Mouse (Mus musculus) ovary, postnatal 36 days (tissue): Measurements from ENCODE around the gene Polr1d.

Source experiments
- DNase-seq: peaks from one replicate; pipeline ENCODE4 v3.0.0; 2022; ENCODE audit warnings: low spot score, mixed read lengths

The Polr1d gene

DNA sequence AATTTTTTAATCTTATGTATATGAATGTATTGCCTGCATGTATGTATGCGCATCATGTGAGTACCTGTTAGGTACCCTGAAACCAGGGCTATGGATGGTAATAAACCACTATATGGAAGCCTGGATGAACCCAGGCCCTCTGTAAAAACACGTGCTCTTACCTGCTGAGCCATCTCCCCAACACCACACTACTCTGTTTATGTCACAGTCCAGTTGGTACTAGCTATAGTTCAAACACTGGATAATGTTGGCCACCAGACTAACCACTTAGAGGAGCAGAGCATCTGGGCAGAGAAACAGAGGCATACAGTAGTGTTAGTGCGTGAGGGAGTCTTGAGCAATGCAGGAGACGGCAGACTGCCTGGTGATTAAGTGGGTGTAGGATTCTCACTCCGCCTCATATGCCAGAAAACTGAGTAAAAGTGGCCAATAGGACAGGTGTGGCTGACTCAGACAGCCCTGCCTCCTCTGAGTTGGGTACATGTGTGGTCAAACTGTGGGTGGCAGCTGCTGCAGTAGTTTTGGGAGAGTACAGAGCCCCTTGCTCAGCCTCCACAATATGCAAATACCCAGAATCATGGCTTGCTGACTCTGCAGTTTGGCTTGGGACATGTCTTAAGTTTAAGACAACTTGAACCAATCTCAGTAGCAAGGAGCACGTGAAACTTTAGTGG lies 21.1 kb upstream of the Polr1d start:
- no peak for DNase-seq

GRCm38 (mm10) chr5:147056712-147057290 lies 20.0 kb upstream of the Polr1d start:
- DNase-seq = no peak

GRCm38 (mm10) chr5:147057626-147058414 lies 19.0 kb upstream of the Polr1d start:
- no peak for DNase-seq

DNA sequence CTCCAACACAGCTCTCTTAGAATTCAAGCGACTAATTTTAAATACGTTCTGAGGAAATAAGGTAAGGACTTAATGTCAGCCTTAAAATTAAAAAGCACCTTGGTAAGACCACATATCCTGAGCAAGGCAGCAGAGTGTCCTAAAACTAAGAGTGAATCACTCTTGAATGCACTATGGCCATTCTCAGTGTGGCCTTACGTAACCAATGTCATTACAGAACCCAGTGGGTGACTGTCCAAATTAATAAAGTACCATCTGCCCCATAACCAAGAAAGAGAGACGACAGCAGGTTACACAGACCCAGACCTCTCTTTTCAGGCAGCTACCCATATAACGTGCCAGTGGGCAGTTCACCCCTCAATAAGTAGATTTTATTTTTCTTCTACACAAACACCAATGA lies 18.2 kb upstream of the Polr1d start:
- no peak for DNase-seq

- no peak for DNase-seq
These were observed 17.5 kb upstream of the Polr1d start for GRCm38 (mm10) chr5:147059319-147059718.

GRCm38 (mm10) chr5:147060024-147060423 lies 16.8 kb upstream of the Polr1d start:
- no peak for DNase-seq

- no peak for DNase-seq
These were observed 13.6 kb upstream of the Polr1d start for GRCm38 (mm10) chr5:147063215-147063661.

DNA sequence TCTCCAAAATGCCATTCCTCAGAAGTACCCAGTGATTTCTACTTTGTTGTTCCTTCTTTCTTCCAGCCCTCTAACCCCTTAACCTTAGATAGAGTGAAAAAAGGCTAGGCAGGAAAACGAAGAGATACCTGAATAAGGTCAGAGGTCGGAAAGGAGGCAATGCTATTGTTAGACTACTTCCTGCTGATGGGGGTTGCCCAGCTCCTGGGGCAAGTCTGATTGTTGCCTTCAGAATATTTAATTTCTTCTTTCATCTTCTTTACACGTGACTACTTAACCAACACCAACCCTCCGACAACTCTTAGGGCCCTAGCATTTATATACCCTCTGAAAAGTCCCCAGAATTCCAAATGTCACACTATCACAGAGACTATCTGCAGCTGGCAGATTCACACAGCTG lies 10.7 kb upstream of the Polr1d start:
- DNase-seq = no peak

- no peak for DNase-seq
These were observed 9.9 kb upstream of the Polr1d start for GRCm38 (mm10) chr5:147066965-147067364.

DNA sequence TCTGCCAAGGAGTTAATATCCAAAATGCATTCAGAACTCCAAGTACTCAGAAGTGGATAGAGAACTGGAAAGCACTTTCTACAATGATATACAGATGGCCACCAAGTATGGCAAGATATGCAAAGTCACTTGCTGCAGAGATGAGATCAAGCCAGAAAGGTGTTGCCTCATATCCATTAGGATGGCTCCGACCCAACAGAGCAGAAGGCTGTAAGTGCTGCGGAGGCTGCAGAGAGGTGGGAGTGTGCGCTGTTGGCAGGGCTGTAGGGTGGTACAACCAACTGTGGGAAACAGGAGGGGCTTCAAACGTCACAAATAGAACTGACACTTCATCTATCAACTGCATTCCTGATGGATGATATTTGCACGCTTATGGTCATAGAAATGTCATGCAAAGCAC lies 8.0 kb upstream of the Polr1d start:
- no peak for DNase-seq

DNA sequence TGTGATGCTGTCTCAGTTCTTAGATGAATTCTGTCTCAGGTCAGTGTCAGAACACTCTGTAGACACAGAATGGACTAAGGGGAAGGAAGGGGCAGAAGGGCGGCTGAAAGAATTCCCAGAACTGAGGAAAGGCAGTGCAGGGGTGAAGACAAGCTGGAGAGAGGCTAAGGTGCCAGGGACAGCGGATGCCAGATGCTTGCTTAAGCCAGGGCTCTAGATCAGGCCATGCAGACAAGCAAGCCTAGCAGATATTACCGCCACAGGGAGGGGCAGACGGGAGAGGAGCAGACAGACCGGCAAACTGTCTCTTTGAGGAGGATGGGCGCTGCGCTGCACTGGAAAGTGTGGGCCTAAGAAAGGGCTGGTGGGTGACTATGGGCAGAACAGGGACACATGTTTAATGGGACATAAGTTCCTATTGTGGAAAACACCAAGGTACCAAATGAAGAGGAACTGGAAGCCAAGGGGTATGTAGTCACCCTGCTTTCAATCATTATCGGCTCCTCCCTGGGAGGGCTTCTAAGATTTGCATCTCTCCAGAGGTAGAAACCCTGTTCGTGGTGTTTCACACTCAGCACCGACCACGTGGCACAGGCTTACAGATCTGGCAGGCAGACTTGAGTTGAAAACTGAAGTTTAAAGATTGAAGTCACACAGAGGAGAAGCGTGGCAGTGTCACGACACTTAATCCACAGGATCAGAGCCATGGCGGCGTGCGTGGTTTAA lies 5.9 kb upstream of the Polr1d start:
- no peak for DNase-seq

DNA sequence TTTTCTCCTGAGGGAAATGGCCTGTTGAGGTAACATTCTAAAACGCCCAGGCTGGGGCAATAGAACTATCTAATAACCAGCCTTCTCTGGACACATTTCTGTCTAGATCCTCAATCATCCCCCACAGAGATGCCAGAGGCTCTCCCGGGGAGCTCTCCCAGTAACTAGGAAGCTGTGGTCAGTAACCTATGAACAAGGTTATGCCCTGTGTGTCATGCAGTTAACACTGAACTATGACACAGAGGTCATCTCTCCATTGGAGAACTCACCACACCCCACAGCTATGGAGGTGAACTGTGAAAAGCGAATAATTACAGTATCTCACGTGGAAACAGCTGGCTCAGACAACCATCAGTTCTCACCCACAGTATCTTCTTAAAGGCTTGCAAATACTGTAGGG lies 5.0 kb upstream of the Polr1d start:
- DNase-seq = no peak

GRCm38 (mm10) chr5:147073805-147074204 lies 3.0 kb upstream of the Polr1d start:
- DNase-seq = no peak

DNA sequence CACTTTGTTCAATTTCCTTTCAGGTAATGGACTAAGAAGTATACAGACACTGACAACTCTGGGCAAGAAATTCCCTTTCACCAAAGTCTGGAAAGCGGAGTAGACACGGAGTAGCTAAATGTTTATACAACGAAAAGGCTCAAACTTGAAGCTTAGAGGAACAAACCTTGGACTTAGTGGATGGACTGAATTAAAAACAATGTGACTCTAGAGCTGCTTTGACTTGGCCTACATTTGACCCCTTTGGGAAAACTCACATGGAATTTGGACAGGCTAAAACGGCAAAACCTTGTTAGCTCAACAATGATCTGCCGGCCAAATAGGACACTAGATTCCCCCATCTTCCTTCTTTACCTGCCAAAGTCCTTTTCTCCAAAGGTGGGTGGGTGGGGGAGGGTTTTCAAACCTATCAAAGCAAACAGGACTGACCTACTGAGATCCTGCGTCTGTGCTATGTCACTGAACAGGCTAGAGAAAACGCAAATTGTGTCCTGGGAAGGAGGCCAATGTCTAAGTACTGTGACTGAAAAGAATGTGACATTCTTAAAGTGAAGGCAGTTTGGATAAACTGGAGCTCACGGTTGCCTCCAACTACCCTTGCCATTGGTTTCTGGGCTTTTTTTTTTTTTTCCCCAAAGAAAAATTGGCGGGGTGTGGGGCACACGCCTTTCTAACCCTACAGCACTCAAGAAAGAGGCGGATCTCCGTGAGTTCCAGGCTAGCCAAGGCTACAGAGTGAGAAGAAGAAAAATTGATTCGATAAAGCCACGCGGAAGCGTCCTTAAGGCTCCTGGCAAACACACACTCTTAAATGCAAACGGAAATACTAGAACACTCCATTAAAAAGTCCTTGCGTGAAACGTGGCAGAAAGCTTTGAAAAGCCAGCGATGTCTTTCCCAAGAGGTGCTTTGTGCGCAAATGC lies 1.5 kb upstream of the Polr1d start:
- no peak for DNase-seq

- peak; percentile 98 for DNase-seq
These were observed 638 bp upstream of the Polr1d start, which contains the start of gene Lnx2 for GRCm38 (mm10) chr5:147076026-147076798. Lnx2 (minus strand) TSS chr5:147076586.

DNA sequence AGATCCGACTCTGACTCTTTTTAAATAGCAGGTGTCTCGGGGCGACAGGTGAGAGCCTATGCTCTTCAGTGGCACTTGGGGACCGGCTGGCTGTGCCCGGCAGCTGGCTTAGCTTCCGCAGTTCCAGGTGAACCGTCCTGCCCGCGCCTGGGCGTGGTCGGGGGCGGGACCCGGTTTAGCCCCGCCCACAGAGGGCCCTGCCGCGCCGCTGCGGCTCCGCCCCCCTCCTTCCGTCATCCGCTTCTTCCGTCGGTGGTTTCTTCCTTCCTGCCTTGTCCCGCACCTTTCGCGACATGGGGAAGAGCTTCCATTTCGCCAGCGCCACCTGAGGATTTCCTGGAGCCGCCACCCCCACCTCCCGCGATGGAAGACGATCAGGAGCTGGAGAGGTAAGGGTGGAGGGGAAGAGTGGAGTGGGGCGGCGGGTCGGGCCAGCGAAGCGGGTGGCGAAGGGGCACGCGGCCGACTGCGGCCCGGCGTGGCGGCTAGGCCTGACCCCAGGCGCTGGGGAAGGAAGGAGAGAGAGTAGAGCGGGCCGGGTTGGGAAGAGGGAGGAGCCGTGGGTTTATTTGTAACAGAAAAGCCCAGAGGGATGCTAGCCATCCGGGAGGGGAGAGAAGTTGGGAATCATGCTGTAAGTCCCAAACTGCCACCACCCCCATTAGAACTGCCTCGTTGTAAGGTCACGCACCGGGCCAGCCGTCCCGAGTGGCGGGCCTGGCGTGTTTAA lies 620 bp downstream of the Polr1d start:
- peak; percentile 95 for DNase-seq

DNA sequence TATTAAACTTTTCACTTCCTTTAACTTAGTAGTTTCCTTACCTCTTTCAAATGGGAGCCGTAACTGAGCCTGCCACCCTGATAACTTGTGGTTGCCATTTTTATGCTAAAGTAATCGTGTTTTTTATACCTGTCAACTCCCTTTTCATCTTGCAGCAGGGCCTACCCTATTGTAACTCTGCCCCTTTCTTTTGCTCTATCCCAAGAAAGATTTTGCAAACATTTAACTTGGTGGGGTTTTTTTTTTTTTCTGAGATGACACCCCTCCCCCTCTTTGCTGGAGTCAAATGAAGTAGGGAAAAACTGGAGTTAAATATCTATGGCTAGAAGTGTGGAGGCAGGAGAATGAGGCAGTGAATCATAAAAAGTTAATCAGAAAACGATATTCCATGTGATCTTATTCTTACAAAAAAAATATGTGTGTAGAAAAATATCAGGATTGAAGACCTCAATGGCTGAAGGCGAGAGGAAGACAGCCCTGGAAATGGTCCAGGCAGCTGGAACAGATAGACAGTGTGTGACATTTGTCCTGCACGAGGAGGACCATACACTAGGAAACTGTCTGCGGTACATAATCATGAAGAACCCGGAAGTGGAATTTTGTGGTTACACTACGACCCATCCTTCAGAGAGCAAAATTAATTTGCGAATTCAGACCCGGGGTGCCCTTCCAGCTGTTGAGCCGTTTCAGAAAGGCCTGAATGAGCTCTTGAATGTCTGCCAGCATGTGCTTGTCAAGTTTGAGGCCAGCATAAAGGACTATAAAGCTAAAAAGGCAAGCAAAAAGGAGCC lies 1.5 kb downstream of the Polr1d start:
- no peak for DNase-seq

DNA sequence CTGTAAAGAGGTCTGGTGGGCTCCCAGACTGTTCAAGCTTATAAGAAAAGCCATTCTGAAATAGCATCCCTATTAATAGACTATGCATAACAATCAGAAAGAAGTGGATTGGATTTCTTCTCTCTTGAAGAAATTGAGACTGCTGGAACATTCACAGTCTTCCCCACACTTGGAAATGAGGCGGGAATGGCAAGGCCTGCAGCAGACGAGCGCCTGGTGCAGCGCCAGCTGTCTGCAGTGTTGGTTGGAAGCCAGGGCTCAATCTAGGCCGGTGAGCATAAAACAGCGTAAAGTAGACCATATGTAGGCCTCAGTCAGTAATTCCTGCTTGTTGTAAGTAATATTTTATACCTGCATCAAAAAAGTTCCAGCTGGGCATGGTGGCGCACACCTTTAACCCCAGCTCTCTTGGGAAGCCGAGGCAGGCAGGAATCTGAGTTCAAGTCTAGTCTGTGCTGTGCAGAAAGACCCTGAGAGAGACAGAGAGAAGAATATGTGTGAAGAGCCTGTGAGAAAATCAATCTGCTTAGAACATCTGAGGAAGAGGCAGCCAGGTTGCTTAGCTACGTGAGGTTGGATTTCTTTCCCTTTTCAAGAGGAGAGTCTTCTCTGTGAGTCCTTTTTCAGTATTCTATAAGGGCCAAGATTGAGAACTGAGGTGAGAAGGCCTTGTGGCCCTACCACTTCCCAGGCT lies 8.5 kb downstream of the Polr1d start:
- no peak for DNase-seq
